Mouse (Mus musculus): ENCODE measurements around the gene Reg4. TPM values are rescaled to one million over a fixed set of nuclear protein-coding genes. Genes with fewer than 3 reads are reported as not detected.

The Reg4 gene
- total and polyA plus RNA-seq, 3 experiments: not detected

DNA sequence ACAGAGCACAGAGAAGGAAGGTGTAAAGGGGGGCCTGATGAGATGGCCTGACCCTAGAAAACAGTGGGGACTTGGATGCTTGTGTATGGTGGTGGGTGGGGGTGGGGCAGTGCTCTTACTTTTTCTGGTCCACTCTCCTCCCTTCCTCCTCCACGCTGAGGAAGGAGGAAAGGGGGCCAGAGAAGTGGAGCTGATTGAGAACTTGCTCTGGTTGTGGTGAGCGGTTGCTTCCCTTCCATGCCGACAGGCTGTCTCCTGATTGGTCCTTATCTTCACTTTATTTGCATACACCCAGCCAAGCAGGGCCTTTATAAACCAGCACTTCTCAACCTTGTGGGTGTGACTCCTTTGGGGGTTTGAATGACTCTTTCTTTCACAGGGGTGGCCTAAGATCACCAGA, 32.1 kb downstream of the Reg4 start:
- H3K36me3 ChIP-seq (replicated peaks): no peaks in the 10 kb centered on the region
- ATAC-seq (ENCODE audit: extremely low read depth, insufficient number of reproducible peaks, low FRiP score, poor library complexity, severe bottlenecking) (no peak), DNase-seq (ENCODE audit: low spot score) (no peak)
- TF ChIP-seq POLR2AphosphoS5 (IDR thresholded peaks at IDR 0.05; ENCODE audit: insufficient replicate concordance, low read depth, low read length): no peak
- no peak overlapping the region for H3K4me3 ChIP-seq (ENCODE audit: low read depth, low read length)
- no peaks in the 10 kb centered on the region for H3K4me1 ChIP-seq (ENCODE audit: insufficient read depth, low read depth, low read length)
- H3K27me3 ChIP-seq (ENCODE audit: insufficient read depth, low read length): no peaks in the 10 kb centered on the region
- H3K9me3 ChIP-seq (replicated peaks): peaks cover 47% of the 10 kb centered on the region

DNA sequence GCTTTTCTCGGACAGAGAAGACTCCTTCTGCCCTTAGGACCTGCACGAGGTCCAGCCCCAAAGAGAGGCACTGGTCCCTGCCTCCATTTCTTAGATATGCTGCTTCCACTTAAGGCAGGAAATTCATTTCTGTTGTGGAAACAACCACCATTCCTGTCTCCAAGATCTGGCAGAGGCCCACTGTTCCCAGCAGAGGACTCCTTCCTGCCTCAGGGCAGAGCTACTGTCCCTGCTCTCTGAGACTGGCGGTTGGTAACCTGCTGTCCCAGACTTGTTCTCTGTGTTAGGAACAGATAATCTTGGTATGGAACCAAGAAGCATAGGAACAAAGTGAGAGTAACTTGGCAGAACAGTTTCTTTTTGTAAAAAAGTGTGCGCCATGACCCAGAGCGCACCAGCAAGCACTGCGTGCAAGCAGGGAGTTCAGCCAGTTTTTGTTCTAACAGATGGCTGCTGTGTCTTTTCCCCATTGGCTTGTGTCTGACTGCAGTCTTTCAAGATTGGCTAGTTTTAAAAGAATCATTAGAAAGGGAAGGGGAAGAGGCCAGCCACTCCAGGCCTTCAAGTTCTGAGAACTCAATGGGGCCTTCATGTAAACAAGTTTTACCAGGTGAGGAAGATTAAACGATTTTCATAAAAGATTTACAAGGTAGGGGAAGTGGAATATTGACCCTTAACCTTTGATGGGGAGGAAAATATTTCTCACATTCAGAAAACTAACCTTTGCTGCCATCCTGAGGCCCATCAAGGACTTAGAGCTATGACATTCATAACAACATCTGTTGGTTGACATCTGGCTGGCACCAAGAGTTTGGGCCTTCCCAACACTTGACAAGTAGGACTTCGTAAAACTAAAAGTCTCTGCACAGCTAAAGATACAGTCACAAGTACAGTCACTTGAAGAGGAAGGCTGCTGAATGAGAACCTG, 33.0 kb downstream of the Reg4 start:
- H3K36me3 ChIP-seq (replicated peaks): no peaks in the 10 kb centered on the region
- ATAC-seq (ENCODE audit: extremely low read depth, insufficient number of reproducible peaks, low FRiP score, poor library complexity, severe bottlenecking) (no peak), DNase-seq (ENCODE audit: low spot score) (no peak)
- H3K9me3 ChIP-seq (replicated peaks): peaks cover 45% of the 10 kb centered on the region
- TF ChIP-seq CTCF (IDR thresholded peaks at IDR 0.05; ENCODE audit: low read depth, low read length) (no peak), GATA2 (IDR thresholded peaks at IDR 0.05; ENCODE audit: borderline replicate concordance, low read depth, low read length) (no peak), TAL1 (conservative IDR thresholded peaks at IDR 0.05; ENCODE audit: low read depth, low read length) (no peak)
- H3K27me3 ChIP-seq (ENCODE audit: insufficient read depth, low read length): no peaks in the 10 kb centered on the region
- H3K4me1 ChIP-seq (ENCODE audit: insufficient read depth, low read depth, low read length): no peaks in the 10 kb centered on the region
- no peak overlapping the region for H3K4me3 ChIP-seq (ENCODE audit: low read depth, low read length)

DNA sequence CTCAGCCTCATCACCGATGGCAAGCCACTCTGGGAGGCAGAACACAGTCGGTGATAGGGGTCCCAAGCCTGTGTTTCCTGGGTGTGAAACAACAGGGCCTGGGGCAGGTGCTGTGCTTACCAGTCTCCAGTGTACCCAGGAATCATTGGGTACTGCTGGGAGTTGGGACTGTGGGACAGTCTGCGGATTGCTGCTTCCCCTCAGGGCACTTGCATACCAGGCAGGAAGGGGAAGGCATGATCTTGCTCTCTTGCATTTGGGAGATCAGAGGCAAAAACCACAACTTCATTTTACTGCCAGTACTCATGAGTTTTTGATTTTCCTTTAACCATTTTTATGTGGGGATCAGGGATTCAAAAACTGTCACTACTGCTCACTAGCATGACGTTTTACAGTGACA, 36.8 kb downstream of the Reg4 start:
- H3K4me1 ChIP-seq (ENCODE audit: insufficient read depth, low read depth, low read length): no peaks in the 10 kb centered on the region
- ATAC-seq (ENCODE audit: extremely low read depth, insufficient number of reproducible peaks, low FRiP score, poor library complexity, severe bottlenecking): no peak
- H3K9me3 ChIP-seq (replicated peaks): peaks cover 39% of the 10 kb centered on the region
- no peak overlapping the region for H3K4me3 ChIP-seq (ENCODE audit: low read depth, low read length)
- no peaks in the 10 kb centered on the region for H3K36me3 ChIP-seq (replicated peaks)
- no peak for DNase-seq (ENCODE audit: low spot score)
- H3K27me3 ChIP-seq (ENCODE audit: insufficient read depth, low read length): no peaks in the 10 kb centered on the region
- TF ChIP-seq POLR2AphosphoS5 (IDR thresholded peaks at IDR 0.05; ENCODE audit: insufficient replicate concordance, low read depth, low read length) (no peak), TAL1 (conservative IDR thresholded peaks at IDR 0.05; ENCODE audit: low read depth, low read length) (no peak), CTCF (IDR thresholded peaks at IDR 0.05; ENCODE audit: low read depth, low read length) (no peak), GATA1 (IDR thresholded peaks at IDR 0.05; ENCODE audit: borderline replicate concordance, low read length) (no peak), GATA2 (IDR thresholded peaks at IDR 0.05; ENCODE audit: borderline replicate concordance, low read depth, low read length) (no peak)

DNA sequence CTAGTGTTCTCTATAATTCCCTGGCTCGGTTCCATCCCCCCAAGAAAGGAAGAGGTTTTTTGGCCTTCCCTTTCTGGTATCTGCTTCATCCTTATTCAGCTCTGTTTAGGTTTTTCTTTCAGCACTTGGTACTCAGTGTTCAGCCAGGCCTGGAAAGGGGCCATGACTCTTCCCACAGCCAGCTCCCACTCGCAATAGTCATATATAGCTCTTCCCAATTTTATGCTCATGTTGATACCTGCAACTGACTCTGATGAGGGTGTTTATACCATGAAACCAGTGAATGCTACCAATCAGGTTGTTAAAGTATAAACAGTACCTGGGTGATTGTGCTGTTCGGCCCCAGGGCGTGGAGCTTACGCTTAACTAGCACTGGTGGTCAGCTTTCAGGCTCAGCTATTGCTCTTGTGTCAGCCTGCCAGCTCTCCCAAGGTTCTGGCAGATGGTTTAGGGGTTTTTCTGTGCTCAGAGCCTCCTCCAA, 37.4 kb downstream of the Reg4 start:
- TF ChIP-seq POLR2AphosphoS5 (IDR thresholded peaks at IDR 0.05; ENCODE audit: insufficient replicate concordance, low read depth, low read length): no peak
- no peak for TF ChIP-seq GATA1 (IDR thresholded peaks at IDR 0.05; ENCODE audit: borderline replicate concordance, low read length)
- TF ChIP-seq TAL1 (conservative IDR thresholded peaks at IDR 0.05; ENCODE audit: low read depth, low read length): no peak
- no peak for TF ChIP-seq CTCF (IDR thresholded peaks at IDR 0.05; ENCODE audit: low read depth, low read length)
- TF ChIP-seq GATA2 (IDR thresholded peaks at IDR 0.05; ENCODE audit: borderline replicate concordance, low read depth, low read length): no peak
- ATAC-seq (ENCODE audit: extremely low read depth, insufficient number of reproducible peaks, low FRiP score, poor library complexity, severe bottlenecking) (no peak), DNase-seq (ENCODE audit: low spot score) (no peak)
- H3K4me3 ChIP-seq (ENCODE audit: low read depth, low read length): no peak overlapping the region
- H3K9me3 ChIP-seq (replicated peaks): peaks cover 34% of the 10 kb centered on the region
- no peaks in the 10 kb centered on the region for H3K27me3 ChIP-seq (ENCODE audit: insufficient read depth, low read length)
- H3K4me1 ChIP-seq (ENCODE audit: insufficient read depth, low read depth, low read length): no peaks in the 10 kb centered on the region
- no peaks in the 10 kb centered on the region for H3K36me3 ChIP-seq (replicated peaks)

DNA sequence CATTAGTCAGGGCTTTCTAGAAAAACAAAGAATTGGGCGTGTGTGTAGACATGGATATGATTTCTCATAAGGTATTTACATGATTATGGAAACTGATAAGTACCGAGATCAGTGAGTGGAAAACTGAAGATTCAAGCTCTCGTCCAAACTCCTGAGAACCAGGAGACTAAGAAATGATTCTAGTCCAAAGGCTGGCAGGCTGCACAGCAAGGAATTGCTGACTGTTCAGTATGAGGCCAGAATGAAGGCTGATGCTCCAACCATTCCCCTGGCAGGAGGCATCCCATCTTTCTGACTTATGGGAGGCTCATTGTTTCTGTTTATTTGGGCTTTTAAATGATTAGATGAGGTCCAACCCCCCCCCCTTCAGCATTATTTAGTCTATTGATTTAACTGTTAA, 38.6 kb downstream of the Reg4 start:
- Histone ChIP-seq H3K4me3 (ENCODE audit: low read depth, low read length) (no peak overlapping the region), H3K4me1 (ENCODE audit: insufficient read depth, low read depth, low read length) (no peaks in the 10 kb centered on the region), H3K36me3 (replicated peaks) (no peaks in the 10 kb centered on the region), H3K27me3 (ENCODE audit: insufficient read depth, low read length) (no peaks in the 10 kb centered on the region), H3K9me3 (replicated peaks) (peaks cover 30% of the 10 kb centered on the region)
- DNase-seq (ENCODE audit: low spot score) (no peak), ATAC-seq (ENCODE audit: extremely low read depth, insufficient number of reproducible peaks, low FRiP score, poor library complexity, severe bottlenecking) (no peak)
- TF ChIP-seq POLR2AphosphoS5 (IDR thresholded peaks at IDR 0.05; ENCODE audit: insufficient replicate concordance, low read depth, low read length) (no peak), GATA1 (IDR thresholded peaks at IDR 0.05; ENCODE audit: borderline replicate concordance, low read length) (no peak), GATA2 (IDR thresholded peaks at IDR 0.05; ENCODE audit: borderline replicate concordance, low read depth, low read length) (no peak), TAL1 (conservative IDR thresholded peaks at IDR 0.05; ENCODE audit: low read depth, low read length) (no peak), CTCF (IDR thresholded peaks at IDR 0.05; ENCODE audit: low read depth, low read length) (no peak)

DNA sequence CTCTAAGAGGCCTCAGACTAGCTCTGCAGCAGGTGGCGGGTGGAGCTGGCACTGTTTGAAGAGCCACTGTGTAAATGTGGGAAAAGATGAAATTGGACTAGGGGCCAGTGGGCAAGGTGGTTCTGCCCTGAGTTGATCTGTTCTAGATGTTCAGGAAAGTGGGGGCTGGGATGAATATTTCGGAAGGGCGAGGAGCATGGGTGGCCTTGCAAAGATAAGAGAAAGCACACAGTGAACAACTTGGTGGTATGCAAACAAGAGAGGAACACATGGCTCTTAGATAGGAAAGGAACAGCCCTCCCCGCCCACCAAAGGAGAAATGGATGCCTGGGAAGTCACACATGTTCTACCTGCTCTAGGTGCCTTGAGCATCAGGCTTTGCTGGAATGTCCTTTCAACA, 39.5 kb downstream of the Reg4 start:
- TF ChIP-seq POLR2AphosphoS5 (IDR thresholded peaks at IDR 0.05; ENCODE audit: insufficient replicate concordance, low read depth, low read length) (no peak), GATA2 (IDR thresholded peaks at IDR 0.05; ENCODE audit: borderline replicate concordance, low read depth, low read length) (no peak), CTCF (IDR thresholded peaks at IDR 0.05; ENCODE audit: low read depth, low read length) (no peak), TAL1 (conservative IDR thresholded peaks at IDR 0.05; ENCODE audit: low read depth, low read length) (no peak), GATA1 (IDR thresholded peaks at IDR 0.05; ENCODE audit: borderline replicate concordance, low read length) (no peak)
- Histone ChIP-seq H3K4me1 (ENCODE audit: insufficient read depth, low read depth, low read length) (no peaks in the 10 kb centered on the region), H3K4me3 (ENCODE audit: low read depth, low read length) (no peak overlapping the region), H3K27me3 (ENCODE audit: insufficient read depth, low read length) (no peaks in the 10 kb centered on the region), H3K36me3 (replicated peaks) (no peaks in the 10 kb centered on the region), H3K9me3 (replicated peaks) (peaks cover 32% of the 10 kb centered on the region)
- DNase-seq (ENCODE audit: low spot score) (no peak), ATAC-seq (ENCODE audit: extremely low read depth, insufficient number of reproducible peaks, low FRiP score, poor library complexity, severe bottlenecking) (no peak)
